Mouse (Mus musculus) lung, embryonic 14.5 days (tissue): ENCODE data around the gene Foxr1. TPM values are rescaled to one million over a fixed set of nuclear protein-coding genes. Genes with fewer than 3 reads are reported as not detected.

Experiments
- ATAC-seq: fragments of 200-750 bp; cut with Nextera tagmentation; 2 replicates; pipeline ENCODE4 v1.8.0; 2017; ENCODE audit warnings: mild to moderate bottlenecking, moderate TSS enrichment, moderate library complexity; ENCODE audit not compliant: insufficient read depth
- DNase-seq: peaks from one replicate; pipeline ENCODE4 v3.0.0-alpha.2; 2015
- H3K27ac ChIP-seq: fragments of 300-500 bp; sonication (generic); 2 replicates; pipeline ENCODE4 v1.5.1; 2014; ENCODE audit warnings: low read depth, mild to moderate bottlenecking, moderate library complexity
- H3K27me3 ChIP-seq: fragments of 300-500 bp; sonication (generic); 2 replicates; pipeline ENCODE4 v1.6.1; 2014; ENCODE audit warnings: low read length, control low read depth; ENCODE audit not compliant: insufficient read depth
- H3K36me3 ChIP-seq: fragments of 300-500 bp; sonication (generic); 2 replicates; pipeline ENCODE4 v1.6.1; 2014; ENCODE audit warnings: control low read depth; ENCODE audit not compliant: insufficient read depth
- H3K4me1 ChIP-seq: fragments of 300-500 bp; sonication (generic); 2 replicates; pipeline ENCODE4 v1.6.1; 2014; ENCODE audit warnings: antibody characterized with exemption, control low read depth; ENCODE audit not compliant: insufficient read depth
- H3K4me2 ChIP-seq: fragments of 300-500 bp; sonication (generic); 2 replicates; pipeline ENCODE4 v1.6.1; 2014; ENCODE audit warnings: mild to moderate bottlenecking
- H3K4me3 ChIP-seq: fragments of 300-500 bp; sonication (generic); 2 replicates; pipeline ENCODE4 v1.5.1; 2014; ENCODE audit warnings: low read depth, low read length
- H3K9ac ChIP-seq: fragments of 300-500 bp; sonication (generic); 2 replicates; pipeline ENCODE4 v1.6.1; 2014
- H3K9me3 ChIP-seq: fragments of 300-500 bp; sonication (generic); 2 replicates; pipeline ENCODE4 v1.6.1; 2016; ENCODE audit warnings: low read depth, low read length, control low read depth
- CTCF ChIP-seq: IDR thresholded peaks from 2 replicates; pipeline ENCODE4 v1.5.1; 2016; ENCODE audit warnings: antibody characterized with exemption, low read depth
- WGBS: fragments of 180-500 bp; shearing (Covaris S2); extraction: QIAGEN DNeasy Blood & Tissue Kit; methylation state at CpG from one replicate; pipeline ENCODE4 v1.1.7; 2014; 5-methylcytosine and 5-hydroxymethylcytosine counted together
- polyA plus RNA-seq: library from polyadenylated mRNA; unstranded; fragments of >200 nt; fragmentation: Nextera tagmentation; extraction: Ambion mirVana; gene quantifications from 2 replicates; pipeline ENCODE4 v1.2.1, GENCODE M21; 2014

The Foxr1 gene
- polyA plus RNA-seq, 1 experiment from 2014 or later: not detected

DNA sequence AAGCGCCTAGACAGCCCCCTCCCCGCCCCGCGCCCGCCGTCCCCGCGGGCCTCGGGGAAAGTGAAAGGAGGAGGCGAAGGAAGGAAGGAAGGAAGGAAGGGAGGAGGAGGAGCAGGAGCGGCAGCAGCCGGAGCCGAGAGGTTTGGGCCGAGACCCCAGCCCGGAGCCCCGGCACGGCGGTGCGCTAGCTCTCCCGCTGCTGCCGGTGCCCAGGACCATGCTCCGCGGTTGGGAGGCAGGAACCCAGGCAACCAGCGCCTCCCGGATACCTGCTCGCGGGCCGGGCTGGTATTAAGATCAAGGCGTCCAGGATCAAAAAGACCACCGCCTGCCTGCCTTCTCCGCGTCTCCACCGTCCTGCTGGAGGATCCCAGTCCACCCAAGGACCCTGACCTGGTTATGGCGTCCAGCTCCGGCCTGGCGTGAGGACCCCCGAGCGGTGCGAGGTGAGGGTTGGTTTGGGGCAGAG, 42.1 kb upstream of the Foxr1 start:
- H3K4me2 ChIP-seq: peak overlapping the region; percentile 88
- ATAC-seq: no peak
- TF ChIP-seq CTCF: no peak
- H3K27ac ChIP-seq: peak overlapping the region; percentile 95
- DNase-seq: no peak
- H3K9ac ChIP-seq: peak overlapping the region; percentile 93
- no peaks in the 10 kb centered on the region for H3K9me3 ChIP-seq
- peaks cover 37% of the 10 kb centered on the region for H3K4me1 ChIP-seq
- H3K36me3 ChIP-seq: 0 out of 2 replicates have a peak, but pooled peaks cover 7% of the 10 kb centered on the region
- H3K27me3 ChIP-seq: no peaks in the 10 kb centered on the region
- H3K4me3 ChIP-seq: peak overlapping the region; percentile 98
- under 1% methylated on average over 39 of the region's 39 CpGs for WGBS

GRCm38 (mm10) chr9:44482552-44482951, 41.6 kb upstream of the Foxr1 start, which contains the start of gene Bcl9l:
Bcl9l (plus strand) TSS chr9:44482825.
- 0% methylated on average over 25 of the region's 31 CpGs for WGBS
- H3K4me3 ChIP-seq: peak within 1 kb of the TSS; percentile 98
- no peaks in the 10 kb centered on the region for H3K9me3 ChIP-seq
- 0 out of 2 replicates have a peak, but pooled peaks cover 7% of the 10 kb centered on the region for H3K36me3 ChIP-seq
- H3K27me3 ChIP-seq: no peaks in the 10 kb centered on the region
- H3K9ac ChIP-seq: peak within 1 kb of the TSS; percentile 93
- peak; percentile 89 for TF ChIP-seq CTCF
- H3K27ac ChIP-seq: peak within 1 kb of the TSS; percentile 95
- ATAC-seq (peak; percentile 54), DNase-seq (peak; percentile 97)
- peak within 1 kb of the TSS; percentile 88 for H3K4me2 ChIP-seq
- H3K4me1 ChIP-seq: peaks cover 31% of the 10 kb centered on the region

DNA sequence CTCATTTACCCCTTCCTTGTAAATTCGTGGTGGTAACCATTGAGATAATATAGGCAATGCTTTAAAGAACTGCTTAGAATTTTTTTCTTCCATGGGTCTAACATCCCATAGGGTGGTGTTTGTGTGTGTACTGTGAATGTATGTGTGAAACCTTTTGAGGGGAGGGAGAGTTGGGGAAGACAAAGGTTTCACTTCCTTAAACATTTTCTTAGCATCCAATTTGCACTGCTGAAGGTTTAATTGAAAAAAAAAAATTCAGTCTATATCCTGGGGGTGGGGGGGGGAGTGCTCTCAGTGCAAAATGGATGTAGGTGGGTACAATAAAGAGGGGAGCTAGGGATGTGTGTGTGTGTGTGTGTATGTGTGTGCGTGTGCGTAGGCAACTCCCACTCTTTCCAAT, 41.2 kb upstream of the Foxr1 start:
- no peak overlapping the region for H3K9ac ChIP-seq
- H3K36me3 ChIP-seq: 0 out of 2 replicates have a peak, but pooled peaks cover 7% of the 10 kb centered on the region
- DNase-seq (no peak), ATAC-seq (no peak)
- H3K9me3 ChIP-seq: no peaks in the 10 kb centered on the region
- peak overlapping the region; percentile 88 for H3K4me2 ChIP-seq
- WGBS: 6% methylated on average over 3 of the region's 3 CpGs
- H3K4me3 ChIP-seq: peak overlapping the region; percentile 98
- TF ChIP-seq CTCF: no peak
- no peak overlapping the region; the same call in 1 of the 2 replicates for H3K27ac ChIP-seq
- H3K4me1 ChIP-seq: peaks cover 27% of the 10 kb centered on the region
- no peaks in the 10 kb centered on the region for H3K27me3 ChIP-seq

DNA sequence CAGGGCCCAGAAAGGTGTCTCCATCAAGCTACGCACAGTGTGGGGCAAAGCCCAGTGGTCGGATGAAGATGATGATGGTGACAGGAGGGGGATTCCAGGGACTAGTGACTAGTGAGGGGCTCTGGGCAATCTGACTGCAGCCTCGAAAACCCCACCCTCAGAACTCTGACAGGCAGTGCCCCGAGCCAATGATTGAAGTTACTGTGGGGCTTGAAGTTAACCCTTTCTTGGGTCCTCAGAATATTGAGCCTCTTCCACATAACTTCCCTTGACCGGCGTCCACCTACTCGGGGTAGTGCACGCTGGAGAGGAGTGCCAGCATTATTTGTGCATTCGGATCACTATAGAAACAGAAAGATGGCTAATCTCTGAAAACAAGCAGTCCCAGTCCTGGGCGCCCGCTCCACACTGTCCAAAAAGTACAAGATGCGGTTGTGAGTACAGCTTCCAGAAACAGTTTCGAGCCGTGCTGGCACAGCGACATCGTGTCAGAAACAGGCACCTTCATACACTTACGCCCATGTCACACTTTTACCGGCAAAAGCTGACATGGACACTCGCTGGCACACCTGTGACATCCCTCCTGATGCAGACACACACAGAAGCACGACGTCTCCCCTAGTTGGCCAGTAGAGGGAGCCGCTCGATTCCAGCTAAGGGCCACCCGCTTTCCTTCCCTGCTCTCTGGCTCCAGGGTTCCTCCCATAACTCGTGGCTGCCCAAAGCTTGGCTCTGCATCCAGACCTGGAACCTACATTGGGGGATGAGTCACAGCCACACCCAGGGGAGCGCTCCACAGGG, 38.9 kb upstream of the Foxr1 start:
- Histone ChIP-seq H3K9me3 (no peaks in the 10 kb centered on the region), H3K27me3 (no peaks in the 10 kb centered on the region), H3K4me2 (peak overlapping the region; percentile 72), H3K36me3 (no peaks in the 10 kb centered on the region), H3K4me1 (peaks cover 6% of the 10 kb centered on the region), H3K9ac (peak overlapping the region; percentile 82), H3K4me3 (peak overlapping the region; percentile 75), H3K27ac (peak overlapping the region; percentile 99)
- WGBS: under 1% methylated on average over 26 of the region's 26 CpGs
- DNase-seq (peak; percentile 95), ATAC-seq (peak; percentile 60)
- peak; percentile 95 for TF ChIP-seq CTCF

DNA sequence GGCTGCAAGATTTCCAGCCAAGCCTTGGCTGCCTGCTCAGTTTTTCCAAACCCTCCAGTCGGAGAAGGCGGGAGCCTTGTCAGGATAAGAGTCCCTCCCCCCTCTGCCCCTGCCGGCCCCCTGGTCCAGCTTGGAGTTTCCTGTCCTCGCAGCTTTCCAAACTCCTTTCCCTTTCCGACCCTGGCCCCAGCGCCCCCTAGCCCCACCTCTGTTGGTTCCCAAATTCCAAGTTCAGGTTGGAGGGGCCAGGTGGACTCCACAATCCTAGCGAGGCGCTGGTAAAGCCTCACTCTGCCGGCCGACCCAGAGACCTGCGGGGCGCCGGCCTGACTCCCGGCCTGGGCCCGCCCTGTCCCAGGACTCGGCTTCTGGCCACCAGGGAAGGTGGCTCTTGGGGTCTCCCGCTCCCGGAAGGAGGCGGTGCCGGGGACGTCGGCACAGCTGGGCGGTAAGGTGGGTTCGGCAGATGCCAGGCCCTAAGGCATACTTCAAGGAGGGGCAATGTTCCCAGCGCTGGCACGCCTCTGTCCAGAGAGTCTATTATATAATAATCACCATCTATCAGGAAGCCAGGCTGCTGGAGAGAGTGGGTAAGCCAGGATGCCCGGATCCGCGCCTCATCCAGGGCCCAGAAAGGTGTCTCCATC, 38.1 kb upstream of the Foxr1 start:
- Histone ChIP-seq H3K27ac (peak overlapping the region; percentile 99), H3K4me1 (no peaks in the 10 kb centered on the region), H3K36me3 (no peaks in the 10 kb centered on the region), H3K9me3 (no peaks in the 10 kb centered on the region), H3K4me2 (peak overlapping the region; percentile 72), H3K27me3 (no peaks in the 10 kb centered on the region), H3K9ac (peak overlapping the region; percentile 82), H3K4me3 (peak overlapping the region; percentile 75)
- WGBS: 1% methylated on average over 29 of the region's 29 CpGs
- TF ChIP-seq CTCF: peak; percentile 41
- peak; percentile 94 for DNase-seq
- peak; percentile 55 for ATAC-seq

DNA sequence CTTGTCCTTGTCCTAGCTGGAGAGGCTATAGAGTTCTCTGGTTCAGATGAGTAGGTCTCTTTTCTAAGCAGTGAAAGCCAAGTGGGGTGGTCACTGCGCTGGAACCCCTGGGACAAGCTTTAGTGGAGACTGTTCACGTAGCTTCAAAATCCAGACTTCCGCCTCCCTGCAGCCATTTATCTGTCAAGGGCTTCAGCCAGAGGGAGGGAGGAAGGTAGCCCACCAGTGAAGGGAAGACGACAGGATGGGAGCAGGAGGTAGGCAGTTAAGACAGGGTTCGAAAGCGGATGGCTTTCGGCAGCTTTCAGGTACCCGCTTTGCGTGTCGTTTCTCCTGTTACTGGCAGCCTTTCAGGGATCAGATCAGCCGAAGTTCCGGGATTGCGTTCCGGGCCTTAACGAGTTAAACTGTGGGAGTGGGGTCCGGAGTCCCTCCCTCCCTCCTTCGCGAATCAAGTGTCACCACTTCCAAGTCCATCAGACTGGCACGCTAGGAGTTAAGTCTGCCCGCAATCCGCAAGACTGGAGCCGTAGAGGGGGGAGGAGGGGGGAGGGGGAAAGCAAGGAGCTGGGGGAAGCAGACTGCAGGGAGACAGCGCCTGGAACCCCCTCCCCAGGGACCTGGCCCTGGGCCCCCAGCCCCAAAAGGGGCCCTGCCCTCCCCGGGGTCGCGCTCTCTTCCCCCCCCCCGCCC, 37.4 kb upstream of the Foxr1 start:
- TF ChIP-seq CTCF: no peak
- Histone ChIP-seq H3K4me3 (peak overlapping the region; percentile 75), H3K4me1 (no peaks in the 10 kb centered on the region), H3K9me3 (no peaks in the 10 kb centered on the region), H3K36me3 (no peaks in the 10 kb centered on the region), H3K4me2 (peak overlapping the region; percentile 72), H3K27me3 (no peaks in the 10 kb centered on the region), H3K9ac (peak overlapping the region; percentile 82), H3K27ac (peak overlapping the region; percentile 99)
- peak; percentile 62 for ATAC-seq
- DNase-seq: peak; percentile 95
- WGBS: under 1% methylated on average over 25 of the region's 27 CpGs
